Mouse (Mus musculus) heart, embryonic 12.5 days (tissue): Measurements from ENCODE around the gene Dtnb. TPM values are rescaled to one million over a fixed set of nuclear protein-coding genes. Genes with fewer than 3 reads are reported as not detected.
A peak's percentile ranks its signal among the peaks of the same experiment; 100 is the strongest.

ENCODE experiments used
- ATAC-seq: fragments of 200-750 bp; cut with Nextera tagmentation; 2 replicates; pipeline ENCODE4 v1.8.0; 2017; ENCODE audit warnings: moderate TSS enrichment, moderate library complexity; ENCODE audit not compliant: insufficient number of reproducible peaks, low FRiP score
- H3K27ac ChIP-seq: fragments of 300-500 bp; sonication (generic); 2 replicates; pipeline ENCODE4 v1.5.1; 2016; ENCODE audit warnings: mild to moderate bottlenecking, moderate library complexity; ENCODE audit not compliant: poor library complexity, severe bottlenecking
- H3K27me3 ChIP-seq: fragments of 300-500 bp; sonication (generic); replicated peaks from 2 replicates; pipeline ENCODE4 v1.6.1; 2016; ENCODE audit warnings: mild to moderate bottlenecking, moderate library complexity
- H3K36me3 ChIP-seq: fragments of 300-500 bp; sonication (generic); 2 replicates; pipeline ENCODE4 v1.6.1; 2016; ENCODE audit warnings: mild to moderate bottlenecking, moderate library complexity
- H3K4me1 ChIP-seq: fragments of 300-500 bp; sonication (generic); replicated peaks from 2 replicates; pipeline ENCODE4 v1.6.1; 2016; ENCODE audit warnings: mild to moderate bottlenecking
- H3K4me2 ChIP-seq: fragments of 300-500 bp; sonication (generic); 2 replicates; pipeline ENCODE4 v1.6.1; 2016; ENCODE audit warnings: mild to moderate bottlenecking, moderate library complexity
- H3K4me3 ChIP-seq: fragments of 300-500 bp; sonication (generic); 2 replicates; pipeline ENCODE4 v1.5.1; 2016; ENCODE audit warnings: mild to moderate bottlenecking
- H3K9ac ChIP-seq: fragments of 300-500 bp; sonication (generic); 2 replicates; pipeline ENCODE4 v1.6.1; 2016; ENCODE audit warnings: mild to moderate bottlenecking, moderate library complexity
- H3K9me3 ChIP-seq: fragments of 300-500 bp; sonication (generic); replicated peaks from 2 replicates; pipeline ENCODE4 v1.6.1; 2016; ENCODE audit warnings: mild to moderate bottlenecking, moderate library complexity
- WGBS: fragments of 180-500 bp; shearing (Covaris S2); methylation state at CpG from one replicate; pipeline ENCODE4 v1.1.7; 2016; 5-methylcytosine and 5-hydroxymethylcytosine counted together
- polyA plus RNA-seq: library from polyadenylated mRNA; unstranded; fragments of >200 nt; fragmentation: Nextera tagmentation; extraction: Ambion mirVana; gene quantifications from 2 replicates; pipeline ENCODE4 v1.2.1, GENCODE M21; 2016

The Dtnb gene
- polyA plus RNA-seq, 1 experiment from 2014 or later, result 20.5 TPM

GRCm38 (mm10) chr12:3547911-3548310 is 24.3 kb upstream of the Dtnb start:
- Histone ChIP-seq H3K27ac (no peak overlapping the region), H3K27me3 (no peaks in the 10 kb centered on the region), H3K36me3 (no peaks in the 10 kb centered on the region), H3K9me3 (no peaks in the 10 kb centered on the region), H3K4me1 (peaks cover 23% of the 10 kb centered on the region), H3K4me2 (no peak overlapping the region), H3K4me3 (no peak overlapping the region), H3K9ac (no peak overlapping the region)
- ATAC-seq, result no peak
- 62% methylated on average over 3 of the region's 3 CpGs for WGBS

GRCm38 (mm10) chr12:3548582-3549211 is 23.5 kb upstream of the Dtnb start:
- H3K27me3 ChIP-seq, result no peaks in the 10 kb centered on the region
- no peak overlapping the region for H3K4me3 ChIP-seq
- no peak overlapping the region for H3K27ac ChIP-seq
- H3K4me1 ChIP-seq, result peaks cover 23% of the 10 kb centered on the region
- WGBS, result 25% methylated on average over 5 of the region's 5 CpGs
- no peak for ATAC-seq
- no peak overlapping the region for H3K4me2 ChIP-seq
- no peak overlapping the region for H3K9ac ChIP-seq
- H3K36me3 ChIP-seq, result no peaks in the 10 kb centered on the region
- H3K9me3 ChIP-seq, result no peaks in the 10 kb centered on the region

GRCm38 (mm10) chr12:3550280-3550679 is 21.9 kb upstream of the Dtnb start:
- no peak for ATAC-seq
- Histone ChIP-seq H3K27me3 (no peaks in the 10 kb centered on the region), H3K4me1 (peaks cover 21% of the 10 kb centered on the region), H3K9me3 (no peaks in the 10 kb centered on the region), H3K4me2 (peak overlapping the region; percentile 46), H3K36me3 (no peaks in the 10 kb centered on the region), H3K4me3 (no peak overlapping the region), H3K9ac (no peak overlapping the region), H3K27ac (no peak overlapping the region)
- WGBS, result 21% methylated on average over 13 of the region's 13 CpGs

GRCm38 (mm10) chr12:3557414-3558319 is 14.5 kb upstream of the Dtnb start:
- no peaks in the 10 kb centered on the region for H3K4me1 ChIP-seq
- H3K36me3 ChIP-seq, result no peaks in the 10 kb centered on the region
- H3K27me3 ChIP-seq, result no peaks in the 10 kb centered on the region
- WGBS, result 51% methylated on average over 9 of the region's 9 CpGs
- no peak for ATAC-seq
- H3K4me3 ChIP-seq, result no peak overlapping the region
- no peaks in the 10 kb centered on the region; the same call in 1 of the 2 replicates for H3K9me3 ChIP-seq
- no peak overlapping the region for H3K27ac ChIP-seq
- no peak overlapping the region for H3K4me2 ChIP-seq
- H3K9ac ChIP-seq, result no peak overlapping the region

- H3K9ac ChIP-seq, result no peak overlapping the region
- no peak overlapping the region for H3K4me3 ChIP-seq
- 0 out of 2 replicates have a peak, but pooled peaks cover 3% of the 10 kb centered on the region for H3K27me3 ChIP-seq
- H3K27ac ChIP-seq, result no peak overlapping the region
- no peaks in the 10 kb centered on the region for H3K36me3 ChIP-seq
- H3K4me1 ChIP-seq, result no peaks in the 10 kb centered on the region
- no peak for ATAC-seq
- H3K4me2 ChIP-seq, result no peak overlapping the region
- 25% methylated on average over 1 of the region's 1 CpGs for WGBS
- peaks cover 3% of the 10 kb centered on the region; the same call in 1 of the 2 replicates for H3K9me3 ChIP-seq
These were observed 11.6 kb upstream of the Dtnb start for GRCm38 (mm10) chr12:3560596-3560995.

- Histone ChIP-seq H3K27ac (no peak overlapping the region), H3K36me3 (no peaks in the 10 kb centered on the region), H3K9ac (no peak overlapping the region), H3K9me3 (peaks cover 3% of the 10 kb centered on the region; the same call in 1 of the 2 replicates), H3K4me2 (no peak overlapping the region), H3K4me3 (no peak overlapping the region), H3K27me3 (0 out of 2 replicates have a peak, but pooled peaks cover 3% of the 10 kb centered on the region), H3K4me1 (no peaks in the 10 kb centered on the region)
- no peak for ATAC-seq
- 64% methylated on average over 6 of the region's 6 CpGs for WGBS
These were observed 11.1 kb upstream of the Dtnb start for GRCm38 (mm10) chr12:3561032-3561431.

- H3K9ac ChIP-seq, result no peak overlapping the region
- no peaks in the 10 kb centered on the region for H3K4me1 ChIP-seq
- H3K36me3 ChIP-seq, result no peaks in the 10 kb centered on the region
- 0 out of 2 replicates have a peak, but pooled peaks cover 3% of the 10 kb centered on the region for H3K27me3 ChIP-seq
- H3K27ac ChIP-seq, result no peak overlapping the region
- H3K4me2 ChIP-seq, result no peak overlapping the region
- ATAC-seq, result no peak
- peaks cover 3% of the 10 kb centered on the region; the same call in 1 of the 2 replicates for H3K9me3 ChIP-seq
- no peak overlapping the region for H3K4me3 ChIP-seq
- 91% methylated on average over 10 of the region's 10 CpGs for WGBS
These were observed 9.4 kb upstream of the Dtnb start for GRCm38 (mm10) chr12:3562806-3563205.

GRCm38 (mm10) chr12:3563659-3564058 is 8.5 kb upstream of the Dtnb start:
- 76% methylated on average over 4 of the region's 4 CpGs for WGBS
- ATAC-seq, result no peak
- 0 out of 2 replicates have a peak, but pooled peaks cover 3% of the 10 kb centered on the region for H3K27me3 ChIP-seq
- no peak overlapping the region for H3K4me3 ChIP-seq
- no peak overlapping the region for H3K9ac ChIP-seq
- peaks cover 8% of the 10 kb centered on the region for H3K4me1 ChIP-seq
- no peak overlapping the region for H3K27ac ChIP-seq
- H3K4me2 ChIP-seq, result no peak overlapping the region
- H3K9me3 ChIP-seq, result peaks cover 3% of the 10 kb centered on the region; the same call in 1 of the 2 replicates
- no peaks in the 10 kb centered on the region for H3K36me3 ChIP-seq

GRCm38 (mm10) chr12:3568461-3568991 is 3.7 kb upstream of the Dtnb start:
- Histone ChIP-seq H3K9me3 (no peaks in the 10 kb centered on the region), H3K9ac (no peak overlapping the region), H3K4me2 (no peak overlapping the region), H3K27me3 (0 out of 2 replicates have a peak, but pooled peaks cover 3% of the 10 kb centered on the region), H3K27ac (no peak overlapping the region), H3K4me3 (no peak overlapping the region), H3K36me3 (no peaks in the 10 kb centered on the region), H3K4me1 (peaks cover 17% of the 10 kb centered on the region)
- no peak for ATAC-seq
- 33% methylated on average over 5 of the region's 5 CpGs for WGBS

- Histone ChIP-seq H3K36me3 (no peaks in the 10 kb centered on the region), H3K9ac (no peak overlapping the region), H3K27ac (no peak overlapping the region), H3K9me3 (no peaks in the 10 kb centered on the region), H3K27me3 (no peaks in the 10 kb centered on the region), H3K4me1 (peaks cover 21% of the 10 kb centered on the region), H3K4me2 (no peak overlapping the region), H3K4me3 (no peak overlapping the region)
- no peak for ATAC-seq
- 78% methylated on average over 4 of the region's 4 CpGs for WGBS
These were observed 1.3 kb upstream of the Dtnb start for GRCm38 (mm10) chr12:3570711-3571400.
